Comparison of ENCODE assay signal across 8 mouse cellular contexts in genomic region chr1:86503165-86503747, GRCm38 (mm10). TPM values are rescaled to one million over a fixed set of nuclear protein-coding genes. Genes with fewer than 3 reads are reported as not detected.
DNase-seq lines count a peak whose midpoint lies in the region; ATAC-seq and TF ChIP-seq lines count a peak whose summit lies in the region.

No protein-coding gene starts in this region.

- no peak for DNase-seq in heart, adult 8-10 months (ENCODE audit: low spot score)
- peak; percentile 74 for DNase-seq in embryo, embryonic 10 days (ENCODE audit: low spot score)
- peak; percentile 65 for DNase-seq in liver, postnatal 0 days
- no peak for DNase-seq in right cerebral cortex, postnatal 14 days
- no peak for DNase-seq in gastrocnemius, postnatal 4 days (ENCODE audit: low spot score in 2 of 2)

- peak overlapping the region; percentile 54 for H3K4me3 ChIP-seq in heart, embryonic 13.5 days
- H3K4me3 ChIP-seq in hindbrain, embryonic 13.5 days = peak overlapping the region; percentile 47
- H3K4me3 ChIP-seq in liver, postnatal 0 days (ENCODE audit: low read depth, low read length) = peak overlapping the region; percentile 55; the same call in 1 of the 2 replicates
- peak overlapping the region; percentile 43 for H3K4me3 ChIP-seq in neural tube, embryonic 14.5 days (ENCODE audit: low read depth, low read length)

- peak overlapping the region; percentile 85 for H3K9ac ChIP-seq in heart, embryonic 13.5 days
- H3K9ac ChIP-seq in hindbrain, embryonic 13.5 days = peak overlapping the region; percentile 88; the same call in 1 of the 2 replicates
- peak overlapping the region; percentile 61 for H3K9ac ChIP-seq in liver, postnatal 0 days (replicated peaks)
- peak overlapping the region; percentile 92; the same call in 1 of the 2 replicates for H3K9ac ChIP-seq in neural tube, embryonic 14.5 days (replicated peaks; ENCODE audit: low read depth, low read length)

- no peaks in the 10 kb centered on the region for H3K36me3 ChIP-seq in heart, embryonic 13.5 days
- no peaks in the 10 kb centered on the region for H3K36me3 ChIP-seq in hindbrain, embryonic 13.5 days
- no peaks in the 10 kb centered on the region for H3K36me3 ChIP-seq in liver, postnatal 0 days (replicated peaks; ENCODE audit: insufficient read depth, low read length)
- no peaks in the 10 kb centered on the region for H3K36me3 ChIP-seq in neural tube, embryonic 14.5 days (ENCODE audit: control insufficient read depth, insufficient read depth, low read length)

- peaks cover 69% of the 10 kb centered on the region for H3K4me1 ChIP-seq in heart, embryonic 13.5 days
- H3K4me1 ChIP-seq in hindbrain, embryonic 13.5 days (replicated peaks) = peaks cover 69% of the 10 kb centered on the region
- H3K4me1 ChIP-seq in liver, postnatal 0 days (ENCODE audit: insufficient read depth) = peaks cover 67% of the 10 kb centered on the region
- peaks cover 40% of the 10 kb centered on the region for H3K4me1 ChIP-seq in neural tube, embryonic 14.5 days (ENCODE audit: control insufficient read depth, insufficient read depth, low read length)

- H3K9me3 ChIP-seq in heart, embryonic 13.5 days = no peaks in the 10 kb centered on the region
- no peaks in the 10 kb centered on the region for H3K9me3 ChIP-seq in hindbrain, embryonic 13.5 days
- H3K9me3 ChIP-seq in liver, postnatal 0 days (ENCODE audit: low read length) = no peaks in the 10 kb centered on the region
- no peaks in the 10 kb centered on the region for H3K9me3 ChIP-seq in neural tube, embryonic 14.5 days (ENCODE audit: control insufficient read depth, low read length)

- peak overlapping the region; percentile 96 for H3K27ac ChIP-seq in heart, embryonic 13.5 days (replicated peaks)
- peak overlapping the region; percentile 97 for H3K27ac ChIP-seq in hindbrain, embryonic 13.5 days
- H3K27ac ChIP-seq in liver, postnatal 0 days (ENCODE audit: low read depth) = peak overlapping the region; percentile 84
- H3K27ac ChIP-seq in neural tube, embryonic 14.5 days (ENCODE audit: low read depth, low read length) = peak overlapping the region; percentile 96

- H3K27me3 ChIP-seq in heart, embryonic 13.5 days (replicated peaks) = no peaks in the 10 kb centered on the region
- H3K27me3 ChIP-seq in hindbrain, embryonic 13.5 days = no peaks in the 10 kb centered on the region
- H3K27me3 ChIP-seq in liver, postnatal 0 days (ENCODE audit: insufficient read depth, low read length) = no peaks in the 10 kb centered on the region
- no peaks in the 10 kb centered on the region for H3K27me3 ChIP-seq in neural tube, embryonic 14.5 days (ENCODE audit: control insufficient read depth, insufficient read depth, low read length)

- 36% methylated on average over 16 of the region's 16 CpGs for WGBS in heart, embryonic 13.5 days
- WGBS in hindbrain, embryonic 13.5 days = 13% methylated on average over 16 of the region's 16 CpGs
- 28% methylated on average over 16 of the region's 16 CpGs for WGBS in liver, postnatal 0 days (ENCODE audit: insufficient replicate concordance)
- WGBS in neural tube, embryonic 14.5 days = 15% methylated on average over 16 of the region's 16 CpGs

- no peak for ATAC-seq in heart, embryonic 13.5 days (ENCODE audit: extremely low read depth, insufficient number of reproducible peaks, low FRiP score, low TSS enrichment)
- ATAC-seq in hindbrain, embryonic 13.5 days (ENCODE audit: low FRiP score) = peak; percentile 5
- ATAC-seq in liver, postnatal 0 days = no peak
- peak; percentile 0 for ATAC-seq in neural tube, embryonic 14.5 days (ENCODE audit: low read depth)

- TF ChIP-seq EP300 in liver, postnatal 0 days (IDR thresholded peaks at IDR 0.05; ENCODE audit: low read depth) = no peak

- TF ChIP-seq CTCF in liver, postnatal 0 days (IDR thresholded peaks at IDR 0.05; ENCODE audit: low read depth) = no peak

- H3K4me2 ChIP-seq in heart, embryonic 13.5 days = peak overlapping the region; percentile 80
- H3K4me2 ChIP-seq in hindbrain, embryonic 13.5 days = peak overlapping the region; percentile 74
- H3K4me2 ChIP-seq in liver, postnatal 0 days (ENCODE audit: low read depth, low read length) = peak overlapping the region; percentile 89
- H3K4me2 ChIP-seq in neural tube, embryonic 14.5 days (ENCODE audit: low read depth, low read length) = peak overlapping the region; percentile 55

RNA-seq across cellular contexts. Expression of gene Ptma, which starts 23.3 kb away (rescaled TPM):
- polyA plus RNA-seq in heart, embryonic 13.5 days (2015; fragmentation: Nextera tagmentation; extraction: Ambion mirVana) = 929 and 934 TPM in 2 replicates
- 100 to 1,000 TPM; 183 to 230 (median 211) TPM for total RNA-seq in heart, adult 8-10 months (2022)
- polyA plus RNA-seq in hindbrain, embryonic 13.5 days (2015; fragmentation: Nextera tagmentation; extraction: Ambion mirVana) = 2,123 and 2,193 TPM in 2 replicates
- polyA plus RNA-seq in liver, postnatal 0 days (2015; fragmentation: Nextera tagmentation; extraction: Ambion mirVana) = 750 and 799 TPM in 2 replicates
- 1,651 and 1,970 TPM in 2 replicates for polyA plus RNA-seq in neural tube, embryonic 14.5 days (2014; fragmentation: Nextera tagmentation; extraction: Ambion mirVana)
- 100 to 1,000 TPM; 655 to 661 TPM for total RNA-seq in gastrocnemius, postnatal 4 days (2021)

Comparison
In these comparisons a context has a peak if more than half of its experiments do, and no peak if none do; other contexts are left out.
1. ATAC-seq: peak in hindbrain, embryonic 13.5 days (single experiment) and neural tube, embryonic 14.5 days (single experiment); none in heart, embryonic 13.5 days (single experiment) and liver, postnatal 0 days (single experiment).
2. DNase-seq: peak in embryo, embryonic 10 days (single experiment) and liver, postnatal 0 days (single experiment); none in heart, adult 8-10 months (single experiment), right cerebral cortex, postnatal 14 days (single experiment) and gastrocnemius, postnatal 4 days (0 of 2).
3. Peak in every context shown above with its lines, with median percentiles within 50 percentile points of each other: H3K27ac ChIP-seq, H3K4me2 ChIP-seq, H3K4me3 ChIP-seq and H3K9ac ChIP-seq.